Mouse (Mus musculus): ENCODE data around the gene Rpl26. TPM values are rescaled to one million over a fixed set of nuclear protein-coding genes. Genes with fewer than 3 reads are reported as not detected.

Gene Rpl26
- total RNA-seq, 2 experiments from 2014 or later = 679 to 731 TPM

GRCm38 (mm10) chr11:68888653-68889052, 12.7 kb upstream of the Rpl26 start:
- DNase-seq = no peak

- DNase-seq = no peak
Measured at GRCm38 (mm10) chr11:68890625-68891024, 10.8 kb upstream of the Rpl26 start.

- DNase-seq = no peak
Measured at GRCm38 (mm10) chr11:68891823-68892222, 9.6 kb upstream of the Rpl26 start.

GRCm38 (mm10) chr11:68892233-68892832, 9.1 kb upstream of the Rpl26 start:
- DNase-seq = no peak

- no peak for DNase-seq
Measured at GRCm38 (mm10) chr11:68893911-68894464, 7.4 kb upstream of the Rpl26 start.

- no peak for DNase-seq
Measured at GRCm38 (mm10) chr11:68896247-68896646, 5.1 kb upstream of the Rpl26 start.

- peak; percentile 32 to 44 for DNase-seq
Measured at GRCm38 (mm10) chr11:68897120-68897519, 4.3 kb upstream of the Rpl26 start.

GRCm38 (mm10) chr11:68897838-68898237, 3.5 kb upstream of the Rpl26 start:
- no peak for DNase-seq

- DNase-seq = no peak
Measured at GRCm38 (mm10) chr11:68898790-68899189, 2.6 kb upstream of the Rpl26 start.

GRCm38 (mm10) chr11:68899815-68900214, 1.6 kb upstream of the Rpl26 start:
- DNase-seq = no peak

GRCm38 (mm10) chr11:68900519-68901350, 648 bp upstream of the Rpl26 start:
- peak in 1 of 2 experiments; percentile 17 for DNase-seq

- no peak for DNase-seq
Measured at GRCm38 (mm10) chr11:68902047-68902364, 623 bp downstream of the Rpl26 start.

GRCm38 (mm10) chr11:68902367-68902766, 984 bp downstream of the Rpl26 start:
- no peak for DNase-seq

GRCm38 (mm10) chr11:68902823-68903222, 1.4 kb downstream of the Rpl26 start:
- DNase-seq = no peak

GRCm38 (mm10) chr11:68903775-68904174, 2.4 kb downstream of the Rpl26 start:
- no peak for DNase-seq

GRCm38 (mm10) chr11:68904375-68905137, 3.2 kb downstream of the Rpl26 start:
- DNase-seq = peak; percentile 79 to 89

- DNase-seq = no peak
Measured at GRCm38 (mm10) chr11:68905138-68905531, 3.8 kb downstream of the Rpl26 start.

GRCm38 (mm10) chr11:68905665-68906460, 4.5 kb downstream of the Rpl26 start:
- no peak for DNase-seq

GRCm38 (mm10) chr11:68906461-68906790, 5.0 kb downstream of the Rpl26 start:
- no peak for DNase-seq

GRCm38 (mm10) chr11:68907251-68907650, 5.9 kb downstream of the Rpl26 start:
- DNase-seq = peak in 1 of 2 experiments; percentile 28

GRCm38 (mm10) chr11:68908846-68909503, 7.6 kb downstream of the Rpl26 start:
- peak; percentile 28 to 29 for DNase-seq
